Mouse (Mus musculus) left cerebral cortex, adult 18-20 months (tissue): ENCODE data around the gene Abhd8. TPM values are rescaled to one million over a fixed set of nuclear protein-coding genes. Genes with fewer than 3 reads are reported as not detected.
"Not testable (repeated sequence)": the region's sequence is repeated elsewhere in the genome, so short reads cannot be mapped to it uniquely, and the experiment has no call there.

Experiments used
- DNase-seq, 2 experiments: peaks; one replicate each; pipeline ENCODE4 v3.0.0; 2021 to 2022; ENCODE audit warnings: low spot score in 2 of 2, mixed read lengths in 1 of 2
- total RNA-seq, 2 experiments: library from RNA; stranded (reverse); gene quantifications; 2 replicates each; pipeline ENCODE4 v1.2.3; 2021

Gene Abhd8
- total RNA-seq, 2 experiments from 2014 or later: 318 to 342 TPM

GRCm38 (mm10) chr8:71462191-71462590 is 1.3 kb downstream of the Abhd8 start:
- no peak for DNase-seq

- DNase-seq: no peak
Observed at GRCm38 (mm10) chr8:71461152-71461840, 2.2 kb downstream of the Abhd8 start.

DNA sequence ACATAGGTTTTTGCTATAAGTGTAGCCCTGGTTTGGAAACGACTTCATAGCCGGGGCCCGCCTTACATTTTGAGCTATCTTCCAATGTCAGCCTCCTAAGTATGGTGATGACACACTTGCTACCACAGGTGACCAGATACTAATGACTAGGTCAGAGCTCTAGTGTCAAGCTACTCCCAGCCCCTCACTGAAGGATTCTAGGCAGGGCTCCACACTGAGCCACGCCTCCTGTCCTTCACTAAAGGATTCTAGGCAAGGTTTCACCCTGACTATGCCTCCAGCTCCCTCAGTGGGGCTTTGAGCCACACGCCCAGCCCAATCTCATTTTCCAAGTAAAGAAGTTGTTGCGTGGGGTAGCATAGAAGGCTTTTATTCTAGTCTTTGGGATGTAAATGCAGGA is 2.7 kb downstream of the Abhd8 start:
- no peak for DNase-seq

DNA sequence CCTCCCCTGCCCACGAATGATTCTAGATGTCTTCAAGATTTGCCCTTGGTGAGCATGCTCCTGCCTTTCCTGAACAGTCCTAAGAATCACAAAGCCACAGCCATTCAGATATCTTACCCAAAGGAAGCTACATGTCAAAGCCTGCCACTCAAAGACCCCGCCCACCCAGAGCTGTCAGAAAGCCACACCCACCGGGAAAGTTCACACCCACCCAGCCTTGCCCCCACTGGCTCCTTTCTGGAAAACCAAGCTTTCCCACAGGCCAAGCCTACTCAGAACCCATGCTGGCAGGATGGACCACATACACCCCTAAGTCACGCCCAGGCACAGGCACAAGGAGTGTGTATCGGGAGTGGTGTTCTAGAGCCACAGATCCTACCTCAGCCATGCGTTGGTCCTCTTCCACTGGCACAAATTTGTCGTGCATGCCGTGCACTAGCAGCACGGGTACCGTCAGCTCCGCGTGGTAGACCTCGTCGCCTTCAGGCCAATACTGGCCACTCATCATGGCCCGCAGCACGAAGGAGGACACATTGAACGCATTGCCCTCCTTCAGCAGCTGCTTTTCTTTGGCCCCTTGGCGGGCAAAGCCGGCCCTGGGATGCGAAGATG is 5.7 kb downstream of the Abhd8 start:
- no peak for DNase-seq

- no peak for DNase-seq
Observed at GRCm38 (mm10) chr8:71456906-71457305, 6.5 kb downstream of the Abhd8 start.

- DNase-seq: no peak
Observed at GRCm38 (mm10) chr8:71454668-71455067, 8.8 kb downstream of the Abhd8 start.

DNA sequence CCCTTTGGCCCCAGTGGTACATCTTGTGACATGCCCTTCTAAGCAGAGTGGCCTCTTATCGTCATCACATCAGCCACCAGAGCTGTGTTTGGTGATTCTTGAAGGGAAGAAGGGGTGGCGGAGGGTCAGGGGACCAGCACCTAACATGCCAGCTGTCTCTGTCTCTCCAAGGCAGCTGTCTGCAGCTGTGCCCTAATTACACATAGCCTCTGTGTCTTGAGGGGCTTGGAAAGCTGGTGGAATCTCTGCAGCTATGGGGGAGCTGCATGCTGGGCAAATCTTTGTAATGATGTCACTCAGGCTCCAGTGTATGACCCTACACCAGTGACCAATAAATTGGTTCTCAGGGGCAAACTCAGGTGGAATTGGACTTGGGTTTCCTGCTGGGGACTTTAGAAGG is 10.8 kb downstream of the Abhd8 start:
- no peak for DNase-seq

DNA sequence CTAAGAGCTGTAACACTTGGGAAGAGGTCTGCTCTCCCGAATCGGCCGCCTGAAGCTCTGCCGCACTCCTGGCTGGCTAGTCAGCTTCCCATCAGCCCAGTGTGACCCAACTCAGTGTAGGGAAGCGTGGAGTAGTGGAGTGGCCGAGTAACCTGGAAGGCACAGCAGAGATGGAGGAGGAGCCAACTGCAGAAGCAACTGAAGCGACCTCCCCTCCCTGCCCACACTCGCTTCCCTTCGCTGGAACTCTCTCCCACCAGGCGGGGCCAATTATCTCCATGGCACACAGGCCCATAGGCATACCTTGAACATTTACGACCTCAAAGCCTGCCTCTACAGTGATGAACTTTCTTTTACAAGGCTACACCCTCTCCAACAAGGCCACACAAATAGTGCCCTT is 11.7 kb downstream of the Abhd8 start:
- DNase-seq: no peak

DNA sequence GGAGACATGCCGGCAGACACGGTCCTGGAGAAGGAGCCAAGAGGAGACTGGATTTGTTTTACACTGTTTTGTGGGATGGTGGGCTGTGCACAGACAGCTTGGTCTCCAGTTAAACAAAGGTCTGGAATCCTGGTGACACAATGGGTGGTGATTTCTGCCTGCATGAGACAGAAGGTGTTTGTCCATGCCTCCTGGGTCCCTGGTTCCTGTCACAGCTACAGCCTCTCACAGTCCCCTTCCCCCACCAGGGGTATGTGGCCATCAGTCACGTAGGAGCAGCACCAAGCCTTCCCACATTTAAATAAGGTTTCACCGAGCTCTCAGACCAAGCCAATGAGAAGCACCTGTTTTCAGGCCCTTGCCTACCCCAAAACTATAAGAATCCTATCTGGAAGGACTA is 12.1 kb downstream of the Abhd8 start:
- no peak for DNase-seq

DNA sequence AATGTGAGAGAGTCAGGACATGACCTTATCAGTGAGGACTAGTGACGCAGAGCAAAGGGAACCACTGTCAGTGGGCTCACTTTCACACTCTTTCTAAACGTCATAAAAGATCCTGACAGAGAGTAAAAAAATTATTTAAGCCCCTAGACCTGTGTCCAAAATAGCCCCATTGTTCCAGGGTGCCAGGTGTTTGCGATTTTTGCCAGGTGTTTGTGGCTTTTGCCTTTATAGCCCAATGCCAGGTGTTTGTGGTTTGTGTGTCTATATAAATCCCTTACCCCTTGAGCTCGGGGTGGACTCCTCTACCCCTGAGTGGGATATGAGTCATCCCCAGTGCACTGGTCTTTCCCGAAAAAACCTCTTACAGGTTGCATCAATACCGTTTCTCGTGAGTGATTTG is 18.4 kb downstream of the Abhd8 start:
- DNase-seq: no peak

- no peak for DNase-seq
Observed at GRCm38 (mm10) chr8:71441404-71441803, 22.1 kb downstream of the Abhd8 start.

DNA sequence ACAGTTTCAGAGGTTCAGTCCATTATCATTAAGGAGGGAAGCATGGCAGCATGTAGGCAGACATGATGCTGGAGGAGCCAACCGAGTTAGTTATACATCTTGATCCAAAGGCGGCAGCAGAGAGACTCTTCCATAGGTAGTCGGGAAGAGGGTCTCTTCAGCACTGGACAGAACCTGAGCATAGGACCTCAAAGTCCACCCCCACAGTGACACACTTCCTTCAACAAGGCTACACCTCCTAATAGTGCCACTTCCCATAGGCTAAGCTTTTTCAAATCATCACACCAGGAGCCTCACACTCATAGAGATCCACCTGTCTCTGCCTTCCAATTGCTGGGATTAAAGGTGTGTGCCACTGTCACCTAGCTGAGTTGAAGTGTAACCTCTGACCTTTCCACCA is 26.4 kb downstream of the Abhd8 start:
- DNase-seq: no peak

GRCm38 (mm10) chr8:71432935-71433334 is 30.5 kb downstream of the Abhd8 start:
- DNase-seq: not testable (repeated sequence)

DNA sequence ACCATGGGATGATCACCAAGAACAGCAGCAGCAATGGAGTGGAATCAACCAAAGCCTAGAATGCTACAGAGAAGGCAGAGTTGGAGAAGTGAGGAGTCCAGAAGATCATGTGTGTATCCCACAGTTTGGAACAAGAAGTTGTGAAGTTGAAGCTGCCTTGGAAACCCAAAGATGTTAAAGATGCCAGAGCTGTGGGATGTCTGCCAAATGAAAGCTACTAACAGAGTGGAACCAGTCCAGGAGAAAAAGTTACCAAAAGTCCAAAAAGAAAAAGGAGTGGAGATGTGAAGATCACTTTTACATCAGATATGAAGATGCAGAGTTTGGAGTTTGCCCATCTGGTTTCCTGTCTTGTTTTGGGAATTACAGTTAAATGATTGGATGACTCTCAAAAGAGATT is 41.3 kb downstream of the Abhd8 start:
- DNase-seq: no peak

DNA sequence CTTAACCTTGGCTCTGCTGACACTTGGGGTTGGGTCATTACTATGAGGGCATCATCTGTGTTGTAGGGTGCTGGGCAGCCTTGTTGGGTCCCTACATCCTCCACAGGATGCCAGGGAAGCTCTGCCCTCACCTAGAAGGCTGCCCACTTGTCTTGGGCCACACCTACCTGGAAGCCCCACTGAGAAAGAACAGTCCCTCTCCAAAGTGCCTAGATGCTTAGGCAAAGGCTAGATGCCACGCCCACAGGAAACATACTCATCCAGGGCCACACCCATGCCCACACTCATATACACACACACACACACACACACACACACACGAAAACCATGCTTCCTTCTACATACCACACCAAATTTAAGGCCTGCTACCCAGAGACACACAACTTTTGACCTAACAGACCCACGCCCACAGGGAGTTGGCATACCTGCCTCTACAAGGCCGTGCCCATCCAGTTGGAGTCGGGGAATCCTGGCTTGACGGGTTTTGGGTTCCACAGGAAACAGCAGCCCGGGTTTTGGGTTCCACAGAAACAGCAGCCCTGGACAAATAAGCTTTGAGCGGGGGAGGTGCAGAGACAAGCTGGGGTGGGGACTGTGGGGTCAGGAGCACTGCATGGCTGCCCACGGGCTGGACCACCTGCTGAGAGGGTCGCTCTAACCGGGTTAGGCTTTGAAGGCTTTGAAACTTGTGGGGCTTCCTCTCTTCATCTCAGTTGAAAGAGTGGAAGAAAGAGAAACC is 51.8 kb downstream of the Abhd8 start:
- no peak for DNase-seq

- DNase-seq: no peak
Observed at GRCm38 (mm10) chr8:71408231-71408630, 55.2 kb downstream of the Abhd8 start.

GRCm38 (mm10) chr8:71407441-71407840 is 56.0 kb downstream of the Abhd8 start:
- no peak for DNase-seq

Other genes starting within 250 kb of the Abhd8 start
- gene Myo9b, start 190.9 kb downstream of the Abhd8 start, total RNA-seq: 10 to 100 TPM; 30.1 to 30.9 TPM
- gene Haus8, start 190.7 kb downstream of the Abhd8 start, total RNA-seq: 10 to 100 TPM; 12.8 to 17.8 TPM
- 100 to 1,000 TPM; 116 to 126 TPM for gene Use1, start 96.8 kb downstream of the Abhd8 start, total RNA-seq
- 10 to 100 TPM; 15.0 to 16.0 TPM for gene Ocel1, start 92.4 kb downstream of the Abhd8 start, total RNA-seq
- 10 to 100 TPM; 42.6 to 46.2 TPM for gene Nr2f6, start 81.7 kb downstream of the Abhd8 start, total RNA-seq
- gene Ushbp1, start 67.9 kb downstream of the Abhd8 start, total RNA-seq: 1 to 10 TPM; 3.3 to 4.2 TPM
- 100 to 1,000 TPM; 104 to 107 TPM for gene Babam1, start 66.8 kb downstream of the Abhd8 start, total RNA-seq
- under 1 TPM; 0.21 to 0.26 TPM for gene Ankle1, start 57.6 kb downstream of the Abhd8 start, total RNA-seq
- gene Mrpl34, start 1.3 kb upstream of the Abhd8 start, total RNA-seq: 10 to 100 TPM; 58.6 to 61.4 TPM
- gene Dda1, start 5.5 kb upstream of the Abhd8 start, total RNA-seq: 10 to 100 TPM; 76.7 to 86.1 TPM
- 10 to 100 TPM; 56.2 to 58.6 TPM for gene Ano8, start 22.3 kb upstream of the Abhd8 start, total RNA-seq
- 10 to 100 TPM; 29.3 to 36.7 TPM for gene Gtpbp3, start 24.4 kb upstream of the Abhd8 start, total RNA-seq
- gene Plvap, start 48.1 kb upstream of the Abhd8 start, total RNA-seq: 1 to 10 TPM; 9.4 to 9.5 TPM
- gene Ccdc194, start 62.1 kb upstream of the Abhd8 start, total RNA-seq: not detected
- gene Bst2, start 73.8 kb upstream of the Abhd8 start, total RNA-seq: 1 to 10 TPM; 4.7 to 6.9 TPM
- gene Mvb12a, start 79.3 kb upstream of the Abhd8 start, total RNA-seq: 10 to 100 TPM; 35.5 to 36.6 TPM
- under 1 TPM; 0.21 to 0.23 TPM for gene Tmem221, start 95.2 kb upstream of the Abhd8 start, total RNA-seq
- under 1 TPM in 1 of 2 experiments, not detected in 1; 0.26 TPM for gene Nxnl1, start 102.9 kb upstream of the Abhd8 start, total RNA-seq
- 100 to 1,000 TPM in 1 of 2 experiments, 10 to 100 TPM in 1; 86.2 to 100 TPM for gene Slc27a1, start 105.2 kb upstream of the Abhd8 start, total RNA-seq
- gene Pgls, start 128.5 kb upstream of the Abhd8 start, total RNA-seq: 10 to 100 TPM; 31.1 to 31.3 TPM
- 1 to 10 TPM; 1.9 to 4.8 TPM for gene Fam129c, start 134.0 kb upstream of the Abhd8 start, total RNA-seq
- gene Colgalt1, start 147.3 kb upstream of the Abhd8 start, total RNA-seq: 10 to 100 TPM; 46.9 to 49.8 TPM
- 100 to 1,000 TPM; 267 to 296 TPM for gene Unc13a, start 208.1 kb upstream of the Abhd8 start, total RNA-seq
- gene Jak3, start 212.6 kb upstream of the Abhd8 start, total RNA-seq: 1 to 10 TPM; 4.8 to 5.0 TPM
- gene Insl3, start 225.6 kb upstream of the Abhd8 start, total RNA-seq: under 1 TPM in 1 of 2 experiments, not detected in 1; 0.63 TPM
- gene B3gnt3, start 238.1 kb upstream of the Abhd8 start, total RNA-seq: 1 to 10 TPM in 1 of 2 experiments, under 1 TPM in 1; 0.82 to 1.1 TPM